Mouse (Mus musculus) brain, embryonic 14.5 days (tissue): ENCODE measurements around the gene Fdx1l.

ENCODE experiments used
- CTCF ChIP-seq: fragments of 200-500 bp; IDR thresholded peaks from 2 replicates; pipeline ENCODE4 v1.5.1; 2012; ENCODE audit warnings: inconsistent platforms, mild to moderate bottlenecking, moderate library complexity, borderline replicate concordance; ENCODE audit not compliant: insufficient read depth, insufficient read length; ENCODE audit errors: extremely low read depth
- POLR2A ChIP-seq: fragments of 200-500 bp; IDR thresholded peaks from 2 replicates; pipeline ENCODE4 v1.6.1; 2012; ENCODE audit warnings: mild to moderate bottlenecking, inconsistent platforms, borderline replicate concordance; ENCODE audit not compliant: poor library complexity, insufficient read depth, insufficient read length, severe bottlenecking; ENCODE audit errors: extremely low read depth

DNA sequence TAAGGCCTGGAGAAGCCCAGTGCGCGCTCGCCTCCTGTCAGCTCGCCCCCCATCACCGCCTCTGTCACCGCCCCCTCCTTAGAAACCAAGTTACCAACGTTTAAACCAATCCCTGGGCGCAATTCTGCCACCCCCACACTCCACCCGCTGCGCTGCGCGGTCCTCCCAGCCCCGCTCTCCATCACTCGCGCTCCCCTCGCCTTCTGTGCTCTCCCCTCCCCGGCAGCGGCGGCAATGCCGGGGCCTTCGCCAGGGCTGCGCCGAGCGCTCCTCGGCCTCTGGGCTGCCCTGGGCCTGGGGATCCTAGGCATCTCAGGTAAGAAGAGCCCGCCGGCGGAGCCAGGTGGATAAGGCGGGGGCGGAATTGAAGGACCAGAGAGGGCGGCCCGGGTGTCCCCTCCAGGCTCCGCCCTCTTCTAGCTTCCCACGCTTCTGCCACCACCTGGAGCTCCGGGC, 41.5 kb downstream of the Fdx1l start, which contains the start of gene Icam5:
- TF ChIP-seq CTCF = no peak
- TF ChIP-seq POLR2A = no peak
